Mouse (Mus musculus) left cerebral cortex, postnatal 4 days (tissue): ENCODE measurements around the gene Rpl22l1. TPM values are rescaled to one million over a fixed set of nuclear protein-coding genes. Genes with fewer than 3 reads are reported as not detected.
A peak's percentile ranks its signal among the peaks of the same experiment; 100 is the strongest.
"Not testable (repeated sequence)": the region's sequence is repeated elsewhere in the genome, so short reads cannot be mapped to it uniquely, and the experiment has no call there.

ENCODE experiments used
- DNase-seq: peaks from one replicate; pipeline ENCODE4 v3.0.0-alpha.2; 2022
- intact Hi-C: fragments of 180-260 bp; cut with DNase I; formaldehyde crosslinking; loops from one replicate; pipeline ENCODE4 v1.15.1; 2025
- total RNA-seq, 2 experiments: library from RNA; stranded (reverse); gene quantifications; 2 replicates each; pipeline ENCODE4 v1.2.3; 2021

Rpl22l1 gene
- 100 to 1,000 TPM; 214 to 223 TPM for total RNA-seq

- DNase-seq: peak; percentile 98
- intact Hi-C loops: no loop called here
These were observed at the start of gene Rpl22l1 for GRCm38 (mm10) chr3:28805301-28806097. Gene Rpl22l1 (plus strand): TSS chr3:28805436.

DNA sequence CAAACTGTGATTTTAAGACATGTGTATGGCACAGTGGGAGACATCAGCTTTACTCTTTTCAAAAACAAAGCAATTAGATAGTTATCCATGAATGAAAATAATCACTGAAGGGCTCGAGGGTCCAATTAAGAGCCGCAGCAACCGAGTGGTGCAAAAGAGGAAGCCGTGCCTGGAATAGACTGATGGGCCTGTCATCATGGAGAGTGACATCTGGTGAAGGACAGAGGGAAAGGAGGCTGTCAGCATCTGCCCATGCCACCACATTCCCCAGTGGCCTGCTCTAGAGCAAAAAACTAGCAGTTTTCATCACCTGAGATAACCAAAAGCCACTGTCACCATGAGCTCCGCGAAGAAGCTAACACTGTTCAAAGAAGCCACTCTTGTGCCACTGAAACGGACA, 49.8 kb upstream of the Rpl22l1 start:
- DNase-seq: no peak
- intact Hi-C loops: no loop called here

GRCm38 (mm10) chr3:28761225-28761789, 43.9 kb upstream of the Rpl22l1 start:
- intact Hi-C loops: no loop called here
- DNase-seq: no peak

DNA sequence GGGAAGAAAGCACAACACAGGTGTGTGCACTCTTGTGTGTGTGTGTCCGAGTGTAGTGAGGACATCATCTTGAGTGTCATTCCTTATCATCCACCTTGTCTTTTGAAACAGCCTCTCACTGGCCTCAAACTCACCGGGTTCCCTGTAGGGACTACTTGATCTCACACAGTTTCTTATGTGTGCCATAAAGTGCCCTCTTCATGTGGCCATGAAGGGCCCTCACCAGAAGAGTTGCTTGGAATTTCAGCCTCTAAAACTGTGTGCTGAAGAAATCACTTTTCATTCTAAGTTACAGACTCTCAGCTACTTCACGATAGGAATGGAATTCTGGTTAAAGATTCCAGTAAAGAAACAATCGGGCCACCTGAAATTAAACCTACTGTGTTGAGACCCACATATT, 38.3 kb upstream of the Rpl22l1 start:
- no peak for DNase-seq
- intact Hi-C loops: no loop called here

GRCm38 (mm10) chr3:28768222-28768621, 37.0 kb upstream of the Rpl22l1 start:
- intact Hi-C loops: no loop called here
- no peak for DNase-seq

- DNase-seq, intact Hi-C loops: not testable (repeated sequence)
These were observed 32.3 kb upstream of the Rpl22l1 start for GRCm38 (mm10) chr3:28772919-28773318.

GRCm38 (mm10) chr3:28775361-28775760, 29.9 kb upstream of the Rpl22l1 start:
- no peak for DNase-seq
- intact Hi-C loops: no loop called here

- intact Hi-C loops: no loop called here
- no peak for DNase-seq
These were observed 29.3 kb upstream of the Rpl22l1 start for GRCm38 (mm10) chr3:28775958-28776357.

GRCm38 (mm10) chr3:28776491-28776890, 28.7 kb upstream of the Rpl22l1 start:
- intact Hi-C loops: no loop called here
- no peak for DNase-seq

DNA sequence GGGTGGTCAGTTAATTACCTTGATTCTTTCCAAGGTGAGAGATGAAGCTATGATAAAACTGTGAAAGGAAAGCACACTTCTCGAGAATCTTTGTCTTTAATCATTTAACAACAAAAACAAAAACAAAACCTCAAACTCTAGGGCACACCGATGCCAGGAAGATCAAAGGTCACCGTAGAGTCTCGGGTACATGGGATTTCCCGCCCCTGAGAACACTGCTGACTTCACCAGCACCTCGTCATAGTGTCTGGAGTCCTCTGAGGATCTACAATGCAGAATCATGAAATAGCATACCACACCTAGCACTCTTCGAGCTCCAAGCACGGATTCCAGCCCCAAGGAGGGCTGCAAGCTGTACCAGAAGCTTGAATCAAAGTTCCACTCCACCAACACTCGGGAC, 24.7 kb upstream of the Rpl22l1 start:
- intact Hi-C loops: no loop called here
- DNase-seq: no peak

DNA sequence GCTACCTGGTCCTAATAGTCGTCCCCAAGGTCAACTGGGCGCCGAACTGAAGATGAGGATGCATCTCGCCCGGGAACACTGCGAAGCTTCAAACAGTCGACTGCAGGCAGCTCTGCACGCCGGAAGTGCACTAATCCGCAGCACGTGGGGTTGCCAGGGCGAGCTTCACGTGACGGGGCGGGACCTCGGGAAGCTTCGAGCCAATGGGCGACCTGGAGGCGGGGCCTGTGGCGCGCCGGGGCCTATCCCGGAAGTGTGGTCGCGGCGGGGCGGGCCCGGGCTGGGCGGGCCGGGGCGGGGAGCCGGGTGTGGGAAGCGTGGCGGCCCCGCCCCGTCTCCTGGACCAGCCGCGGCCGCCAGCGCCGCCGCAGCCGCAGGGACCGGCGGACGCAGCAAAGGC, 24.2 kb upstream of the Rpl22l1 start, which contains the start of gene Eif5a2:
Eif5a2 (plus strand) TSS at position 283 of the 400 bp plus-strand sequence.
- intact Hi-C loops: no loop called here
- DNase-seq: peak; percentile 97

GRCm38 (mm10) chr3:28781422-28781821, 23.8 kb upstream of the Rpl22l1 start:
- intact Hi-C loops: no loop called here
- no peak for DNase-seq

DNA sequence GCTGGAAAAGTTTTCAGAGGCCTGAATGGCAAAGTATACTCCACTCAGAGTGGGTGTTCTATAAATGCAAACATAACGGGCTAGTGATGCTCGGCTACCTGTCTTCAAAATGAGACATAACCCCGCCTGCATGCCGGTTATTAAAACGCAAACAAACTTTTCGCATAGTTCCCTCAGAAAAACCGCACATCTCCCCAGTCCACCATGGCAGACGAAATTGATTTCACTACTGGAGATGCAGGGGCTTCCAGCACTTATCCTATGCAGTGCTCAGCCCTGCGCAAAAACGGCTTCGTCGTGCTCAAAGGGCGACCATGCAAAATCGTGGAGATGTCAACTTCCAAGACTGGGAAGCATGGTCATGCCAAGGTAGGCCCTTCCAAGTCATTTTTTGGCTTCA, 23.4 kb upstream of the Rpl22l1 start:
- intact Hi-C loops: no loop called here

DNA sequence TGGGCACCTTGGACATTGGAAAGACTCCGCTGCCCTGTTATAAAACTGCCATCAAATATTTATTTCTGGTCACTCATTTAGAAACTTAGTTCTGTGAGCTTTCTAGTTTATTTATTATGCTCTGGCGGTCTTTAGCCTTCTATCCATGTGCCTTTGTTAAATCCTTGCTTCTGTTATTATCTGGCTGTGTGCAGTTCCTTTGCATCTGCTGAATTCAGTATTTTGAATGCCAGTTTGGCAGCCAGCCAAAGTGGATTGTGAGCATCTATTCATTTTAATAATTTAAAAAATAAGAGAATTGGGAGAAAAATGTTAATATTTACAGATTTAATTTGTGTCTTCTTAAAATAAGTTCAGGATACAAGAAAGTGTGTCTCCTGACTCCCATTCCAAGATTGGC, 21.1 kb upstream of the Rpl22l1 start:
- DNase-seq: peak; percentile 15
- intact Hi-C loops: no loop called here

More for the DNA sequence above, 23.4 kb upstream of the Rpl22l1 start:
- no peak for DNase-seq

GRCm38 (mm10) chr3:28794835-28795234, 10.4 kb upstream of the Rpl22l1 start:
- intact Hi-C loops: no loop called here

DNA sequence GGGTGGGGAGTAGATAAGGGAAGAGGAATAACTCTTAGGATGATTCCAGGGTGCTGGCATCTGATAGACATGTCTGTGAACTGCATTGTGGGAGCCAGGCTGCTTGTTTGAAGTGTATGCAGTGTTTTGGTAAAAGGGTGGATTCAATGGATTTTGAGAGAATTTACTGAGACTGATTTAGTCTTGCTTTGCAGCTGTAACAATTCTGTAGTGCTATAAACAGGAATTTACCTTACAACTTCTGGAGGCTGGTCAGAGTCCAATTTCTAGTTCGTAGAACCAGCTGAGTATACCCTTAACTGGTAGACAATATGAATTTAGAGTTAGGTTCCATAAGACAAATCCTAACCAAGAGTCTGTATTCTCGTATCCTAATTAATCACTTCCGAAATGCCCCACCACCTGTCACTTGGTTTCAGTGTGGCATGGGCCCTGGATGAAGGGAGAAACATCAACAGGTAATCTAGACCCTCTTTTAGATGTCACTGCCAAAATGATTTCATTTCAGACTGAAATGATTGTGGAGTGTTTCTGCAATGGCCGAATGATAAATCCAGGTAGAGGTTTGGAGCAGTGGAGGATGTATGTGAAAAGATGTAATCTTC, 2.9 kb downstream of the Rpl22l1 start:
- intact Hi-C loops: no loop called here
- DNase-seq: no peak

More at GRCm38 (mm10) chr3:28794835-28795234, 10.4 kb upstream of the Rpl22l1 start:
- no peak for DNase-seq

DNA sequence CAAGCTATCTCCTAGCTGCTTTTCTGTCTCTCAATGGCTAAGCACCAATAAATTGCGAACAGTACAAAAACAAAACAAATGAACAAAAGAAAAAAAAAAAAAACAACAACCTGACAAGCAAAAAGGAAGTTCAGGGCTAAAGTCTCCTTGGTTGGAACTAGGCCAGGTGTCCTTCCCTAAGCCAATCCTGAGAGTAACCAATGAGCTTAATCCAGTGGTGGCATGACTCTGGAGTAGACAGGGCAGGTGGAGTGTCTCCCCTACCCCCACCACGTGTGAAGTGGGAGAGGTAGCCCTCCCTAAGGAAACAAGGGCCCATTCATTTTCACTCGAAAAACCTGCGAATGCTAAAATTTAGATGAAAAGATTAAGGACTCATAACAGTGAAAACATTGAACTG, 6.2 kb downstream of the Rpl22l1 start:
- DNase-seq: no peak
- intact Hi-C loops: no loop called here

- no peak for DNase-seq
- intact Hi-C loops: loop anchor here (2.0 kb wide), 1 partner anchor 154 kb away; no protein-coding TSS in a partner anchor
These were observed 9.1 kb downstream of the Rpl22l1 start for GRCm38 (mm10) chr3:28814361-28814760.

DNA sequence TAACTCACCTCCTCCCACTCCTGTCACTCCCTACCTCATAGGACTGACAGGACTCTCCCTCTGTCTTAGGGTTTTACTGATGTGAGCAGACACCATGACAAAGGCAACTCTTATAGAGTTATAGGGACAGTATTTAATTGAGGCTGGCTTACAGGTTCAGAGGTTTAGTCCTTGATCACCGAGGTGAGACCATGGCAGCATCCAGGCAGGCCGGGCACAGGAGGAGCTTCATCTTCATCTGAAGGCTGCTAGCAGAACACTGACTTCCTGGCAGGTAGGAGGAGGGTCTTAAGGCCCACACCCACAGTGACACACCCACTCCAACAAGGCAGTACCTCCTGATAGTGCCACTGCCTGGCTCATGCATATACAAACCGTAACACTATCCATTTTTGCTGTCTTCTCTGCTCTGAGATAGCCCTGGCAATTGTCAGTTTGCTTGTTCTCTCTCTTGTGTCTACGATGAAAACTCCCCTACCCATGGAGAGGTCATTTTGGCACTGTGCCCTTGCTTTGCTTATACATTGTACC, 10.8 kb downstream of the Rpl22l1 start:
- intact Hi-C loops: no loop called here
- DNase-seq: no peak

- intact Hi-C loops: no loop called here
These were observed 21.0 kb downstream of the Rpl22l1 start for GRCm38 (mm10) chr3:28826272-28826671.

DNA sequence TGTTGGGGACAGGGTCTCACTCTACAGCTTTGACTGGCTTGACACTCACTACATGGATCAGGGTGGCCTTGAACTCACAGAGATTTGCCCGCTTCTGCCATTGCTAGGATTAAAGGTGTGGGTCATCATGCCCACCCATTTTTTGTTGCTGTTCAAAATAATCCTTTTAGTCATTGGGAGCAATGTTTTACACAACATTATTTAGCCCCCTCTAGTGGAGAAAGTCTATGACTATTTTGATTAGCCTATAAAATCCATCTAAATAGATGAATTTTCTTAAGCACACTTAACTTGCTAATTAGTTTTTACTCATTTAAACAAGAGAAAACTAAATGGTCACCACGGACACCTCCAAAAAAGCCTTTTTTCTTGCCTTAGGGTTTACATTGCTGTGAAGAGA, 22.4 kb downstream of the Rpl22l1 start:
- intact Hi-C loops: no loop called here

More at GRCm38 (mm10) chr3:28826272-28826671, 21.0 kb downstream of the Rpl22l1 start:
- no peak for DNase-seq

More for the DNA sequence above, 22.4 kb downstream of the Rpl22l1 start:
- no peak for DNase-seq
